Mouse (Mus musculus) liver (tissue): ENCODE data around the gene Cldn7.
"Not testable (repeated sequence)": the region's sequence is repeated elsewhere in the genome, so short reads cannot be mapped to it uniquely, and the experiment has no call there.

Source experiments
- DNase-seq: peaks from one replicate; pipeline ENCODE4 v3.0.0-alpha.2; 2020; ENCODE audit warnings: mixed read lengths

The Cldn7 gene

GRCm38 (mm10) chr11:69964650-69965270 is at the start of gene Cldn7:
Gene Cldn7, plus strand, starts transcription at chr11:69964779.
- no peak for DNase-seq

DNA sequence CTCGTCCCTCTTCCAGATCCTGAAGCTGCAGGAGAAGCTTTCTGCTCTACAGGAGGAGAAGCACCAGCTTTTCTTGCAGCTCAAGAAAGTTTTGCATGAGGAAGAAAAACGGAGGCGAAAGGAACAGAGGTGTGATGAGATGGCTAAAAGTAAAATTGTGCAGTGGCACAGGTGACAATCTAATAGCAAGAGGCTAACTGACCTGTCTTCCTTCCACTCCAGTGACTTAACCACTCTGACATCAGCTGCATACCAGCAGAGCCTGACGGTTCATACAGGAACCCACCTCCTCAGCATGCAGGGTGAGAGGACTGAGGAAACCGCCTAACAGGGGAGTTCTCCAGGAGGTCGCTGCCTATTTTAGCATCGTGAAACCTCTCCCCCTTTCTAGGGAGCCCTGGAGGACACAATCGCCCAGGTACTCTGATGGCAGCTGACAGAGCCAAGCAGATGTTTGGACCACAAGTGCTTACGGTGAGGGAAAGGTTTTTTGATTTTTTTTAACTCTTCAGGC is 49.6 kb upstream of the Cldn7 start:
- peak; percentile 12 for DNase-seq

DNA sequence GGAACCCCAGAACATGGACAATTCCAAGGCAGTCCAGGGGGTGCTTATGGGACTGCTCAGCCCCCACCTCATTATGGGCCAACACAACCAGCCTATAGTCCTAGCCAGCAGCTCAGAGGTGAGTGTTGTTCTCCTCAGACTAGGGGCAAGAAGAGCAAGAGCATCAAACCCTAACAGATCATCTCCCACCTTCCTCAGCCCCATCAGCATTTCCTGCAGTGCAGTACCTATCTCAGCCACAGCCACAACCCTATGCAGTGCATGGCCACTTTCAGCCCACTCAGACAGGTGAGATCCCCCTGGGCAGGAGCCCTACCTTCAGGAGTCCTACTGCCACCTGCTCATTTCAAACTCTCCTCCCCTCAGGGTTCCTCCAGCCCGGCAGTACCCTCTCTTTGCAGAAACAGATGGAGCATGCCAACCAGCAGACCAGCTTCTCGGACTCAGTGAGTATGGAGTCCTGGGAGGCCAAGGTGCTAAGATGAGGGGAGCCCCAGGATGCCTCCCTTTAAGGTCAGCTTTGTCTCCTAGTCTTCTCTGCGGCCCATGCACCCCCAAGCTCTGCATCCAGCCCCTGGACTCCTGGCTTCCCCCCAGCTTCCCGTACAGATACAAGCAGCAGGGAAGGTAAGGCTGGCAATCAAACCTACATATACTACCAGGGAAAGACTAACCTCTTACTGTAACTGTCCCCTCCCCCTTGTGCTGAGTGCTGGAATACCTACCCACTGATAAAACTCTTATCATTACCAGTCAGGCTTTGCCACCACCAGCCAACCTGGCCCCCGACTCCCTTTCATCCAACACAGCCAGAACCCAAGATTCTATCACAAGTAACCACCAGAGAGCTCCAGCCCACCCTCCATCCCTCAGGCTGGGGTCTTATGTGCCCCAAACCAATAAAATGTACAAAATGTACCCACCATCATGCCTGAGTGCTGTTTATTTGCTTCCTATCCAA is 48.6 kb upstream of the Cldn7 start:
- DNase-seq = peak; percentile 88

DNA sequence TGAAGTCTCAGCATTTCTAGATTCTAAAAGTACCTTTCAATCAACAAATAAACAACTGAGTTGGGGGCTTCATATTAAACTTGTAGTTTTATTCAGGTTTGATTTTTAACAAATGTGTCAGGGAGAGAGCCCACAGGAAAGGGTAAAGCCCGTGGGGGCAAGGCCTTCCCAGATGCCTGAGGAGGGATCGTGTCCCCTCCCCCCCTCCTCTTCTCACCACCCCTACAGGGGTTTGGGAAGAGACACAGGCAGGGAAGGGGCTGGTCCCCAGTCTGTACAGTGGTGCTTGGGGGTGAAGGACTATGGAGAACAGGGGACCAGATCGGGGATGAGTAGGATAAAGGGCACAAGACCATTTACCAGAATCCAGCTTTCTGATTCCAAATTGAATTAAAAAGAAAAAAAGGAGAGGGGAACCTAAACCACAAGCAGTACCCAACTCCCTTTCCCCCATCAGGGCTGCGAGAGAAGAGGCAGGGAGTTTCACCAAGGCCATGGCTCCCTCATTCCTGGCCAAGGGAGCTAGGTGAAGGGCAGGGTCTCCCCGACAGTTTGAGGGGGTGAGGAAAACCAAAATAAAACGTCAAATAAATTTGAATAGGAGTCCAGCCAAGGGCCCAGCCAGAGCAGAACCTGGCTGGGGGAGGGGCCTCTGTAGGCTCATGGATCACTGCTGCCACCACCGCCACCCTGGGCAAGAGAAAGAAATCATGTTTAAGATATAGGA is 47.8 kb upstream of the Cldn7 start:
- DNase-seq = peak; percentile 58

GRCm38 (mm10) chr11:69917379-69917948 is 47.1 kb upstream of the Cldn7 start:
- DNase-seq = no peak

DNA sequence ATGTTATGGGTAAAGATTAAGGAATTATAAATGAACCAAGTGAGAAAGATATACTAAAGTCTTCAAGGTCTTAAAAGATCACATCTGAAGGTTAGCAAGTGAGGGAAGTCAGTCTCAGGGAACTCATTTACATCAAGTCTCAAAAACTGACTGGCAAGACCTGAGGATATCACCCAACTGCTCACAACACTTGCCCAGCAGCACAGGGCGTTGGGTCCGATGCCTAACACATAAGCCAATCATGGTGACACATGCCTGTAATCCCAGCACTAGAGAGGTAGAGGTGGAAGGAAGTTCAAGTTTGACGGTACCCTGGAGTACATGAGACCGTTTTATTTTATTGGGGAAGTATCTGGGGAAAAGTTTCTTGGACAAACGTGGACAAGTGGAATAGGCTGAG is 46.5 kb upstream of the Cldn7 start:
- DNase-seq = no peak

GRCm38 (mm10) chr11:69919053-69919452 is 45.5 kb upstream of the Cldn7 start:
- no peak for DNase-seq

GRCm38 (mm10) chr11:69919661-69920265 is 44.8 kb upstream of the Cldn7 start:
- DNase-seq = peak; percentile 96

- peak; percentile 66 for DNase-seq
Measured at GRCm38 (mm10) chr11:69920266-69921031, 44.1 kb upstream of the Cldn7 start.

GRCm38 (mm10) chr11:69921114-69922011 is 43.2 kb upstream of the Cldn7 start, which contains the start of gene Eif5a:
Gene Eif5a, minus strand, starts transcription at chr11:69921958.
- DNase-seq = peak; percentile 100

GRCm38 (mm10) chr11:69922012-69922756 is 42.4 kb upstream of the Cldn7 start:
- no peak for DNase-seq

DNA sequence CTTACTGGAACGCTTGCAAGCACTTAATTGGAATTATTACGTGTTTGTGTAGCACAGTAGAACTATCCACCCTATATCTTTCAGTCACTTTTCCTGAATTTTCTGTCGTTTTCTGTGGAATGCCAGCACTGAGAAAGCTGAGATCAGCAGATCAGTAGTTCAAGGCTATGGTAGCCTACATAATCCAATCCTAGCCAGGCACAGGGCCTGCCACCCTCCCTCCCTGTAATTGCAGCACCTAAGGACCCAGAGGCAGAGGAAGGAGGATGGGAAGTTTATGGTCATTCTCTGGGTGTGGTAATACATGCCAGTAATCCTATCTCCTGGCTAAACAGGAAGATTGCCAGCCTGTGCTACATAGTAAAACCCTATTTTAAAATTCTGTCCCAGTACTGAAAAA is 41.8 kb upstream of the Cldn7 start:
- DNase-seq = no peak

DNA sequence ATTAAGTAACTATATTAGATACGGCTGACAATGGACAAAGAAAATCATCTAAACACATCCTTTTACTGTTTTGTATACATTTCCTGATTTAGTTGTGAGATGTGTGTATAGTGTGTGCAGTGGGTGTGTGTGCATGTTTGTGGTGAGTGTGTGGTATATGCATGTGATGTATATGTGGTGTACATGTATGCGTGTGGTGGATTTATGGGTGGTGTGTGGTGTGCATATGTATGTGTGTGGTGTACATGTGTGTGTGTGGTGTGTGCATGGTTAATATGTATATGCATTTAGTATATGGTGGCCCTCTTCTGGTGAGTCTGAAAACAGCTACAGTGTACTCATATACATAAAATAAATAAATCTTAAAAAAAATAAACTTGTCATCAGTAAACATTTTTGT is 37.1 kb upstream of the Cldn7 start:
- DNase-seq = no peak

DNA sequence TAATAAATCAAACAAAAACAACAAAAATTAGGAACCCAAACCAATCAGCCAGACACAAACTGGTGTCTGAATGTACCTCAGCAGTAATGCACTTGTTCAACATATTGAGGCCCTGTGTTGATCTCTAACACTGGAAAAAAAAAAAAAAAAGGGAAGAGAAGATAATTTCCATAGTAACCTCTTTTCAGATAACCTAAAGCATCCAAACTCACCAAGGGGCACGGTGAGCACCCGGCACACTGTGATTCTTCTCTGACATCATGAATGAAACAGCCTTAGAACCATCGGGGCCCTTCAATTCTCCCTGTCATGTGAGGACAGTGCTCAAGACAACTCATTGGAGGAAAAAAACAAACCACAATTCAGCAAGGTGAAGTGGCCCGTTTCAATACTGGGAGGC is 34.9 kb upstream of the Cldn7 start:
- DNase-seq = no peak

- not testable (repeated sequence) for DNase-seq
Measured at GRCm38 (mm10) chr11:69930176-69930575, 34.4 kb upstream of the Cldn7 start.

DNA sequence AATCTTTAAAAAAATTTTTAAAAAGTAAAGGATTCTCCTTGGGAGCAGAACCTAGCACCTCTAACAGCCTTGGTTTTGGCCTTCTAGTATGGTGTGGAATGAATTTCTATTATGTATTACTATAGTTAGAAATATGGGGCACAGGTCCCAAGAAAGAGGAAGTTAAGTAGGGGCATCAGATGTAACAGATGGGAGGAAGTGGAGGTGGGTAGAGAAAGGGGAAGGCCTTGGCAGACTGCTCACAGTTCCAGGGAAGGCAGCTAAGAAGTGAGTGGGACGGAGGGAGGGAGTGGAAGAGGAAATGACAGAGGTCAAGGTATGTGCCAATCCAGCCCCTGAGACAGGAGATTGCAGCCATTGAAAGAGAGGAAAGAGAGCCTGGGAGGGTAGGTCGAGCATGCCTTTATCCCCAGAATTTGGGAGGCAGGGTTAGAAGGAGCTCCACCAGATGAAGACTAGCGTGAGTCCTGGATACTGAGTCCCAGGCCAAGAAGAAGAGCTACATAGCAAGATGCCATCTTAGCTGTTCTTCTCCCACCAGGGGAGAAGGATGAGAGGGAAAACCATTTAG is 33.5 kb upstream of the Cldn7 start:
- no peak for DNase-seq

DNA sequence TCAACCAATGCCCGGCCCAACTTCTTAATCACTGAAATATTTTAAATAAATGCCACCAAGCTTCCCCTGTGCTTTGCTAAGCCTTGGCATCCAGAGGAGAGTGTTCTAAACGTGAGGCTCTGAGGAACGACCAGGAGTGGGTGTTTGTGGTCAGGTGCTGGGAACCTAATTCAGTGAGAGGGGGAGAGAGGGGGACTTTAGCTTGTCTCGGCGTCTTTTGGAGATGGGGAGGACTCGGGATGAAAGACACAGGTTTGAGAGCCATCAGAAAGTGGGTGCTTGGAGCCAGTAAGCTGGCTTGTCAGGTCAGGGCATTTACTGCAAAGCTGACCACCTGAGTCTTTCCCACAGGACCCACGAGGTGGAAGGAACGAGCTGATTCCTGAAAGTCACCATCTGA is 32.8 kb upstream of the Cldn7 start:
- no peak for DNase-seq

DNA sequence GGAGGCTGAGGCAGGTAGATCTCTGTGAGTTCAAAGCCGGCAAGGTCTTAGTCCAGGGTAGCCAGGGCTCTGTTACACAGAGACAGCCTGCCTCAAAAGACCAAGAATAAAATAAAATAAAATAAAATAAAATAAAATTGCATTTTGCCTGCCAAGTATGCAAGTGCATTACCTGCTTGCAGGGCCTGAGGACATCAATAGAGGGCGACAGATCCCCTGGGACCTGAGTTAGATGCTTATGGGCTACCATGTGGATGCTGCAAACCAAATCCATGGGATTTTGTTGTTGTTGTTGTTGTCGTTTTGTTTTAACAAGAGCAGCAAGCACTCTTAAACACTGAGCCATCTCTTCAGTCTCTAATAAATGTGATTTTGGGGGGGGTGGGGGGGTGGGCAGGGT is 32.3 kb upstream of the Cldn7 start:
- no peak for DNase-seq

- no peak for DNase-seq
Measured at GRCm38 (mm10) chr11:69933066-69933465, 31.5 kb upstream of the Cldn7 start.
